Mouse (Mus musculus) G1E-ER4 (cell line): ENCODE results near the gene Fam49a. TPM values are rescaled to one million over a fixed set of nuclear protein-coding genes. Genes with fewer than 3 reads are reported as not detected.

Experiments
- GATA1 ChIP-seq: IDR thresholded peaks from one replicate; pipeline ENCODE4 v1.8.0; 2012; ENCODE audit warnings: low read length, inconsistent platforms
- polyA plus RNA-seq: library from polyadenylated mRNA; stranded (reverse); fragments of >175 nt; gene quantifications from 2 replicates; pipeline ENCODE4 v1.2.3, GENCODE M21; 2012

Fam49a gene
- polyA plus RNA-seq, 1 experiment = not detected

DNA sequence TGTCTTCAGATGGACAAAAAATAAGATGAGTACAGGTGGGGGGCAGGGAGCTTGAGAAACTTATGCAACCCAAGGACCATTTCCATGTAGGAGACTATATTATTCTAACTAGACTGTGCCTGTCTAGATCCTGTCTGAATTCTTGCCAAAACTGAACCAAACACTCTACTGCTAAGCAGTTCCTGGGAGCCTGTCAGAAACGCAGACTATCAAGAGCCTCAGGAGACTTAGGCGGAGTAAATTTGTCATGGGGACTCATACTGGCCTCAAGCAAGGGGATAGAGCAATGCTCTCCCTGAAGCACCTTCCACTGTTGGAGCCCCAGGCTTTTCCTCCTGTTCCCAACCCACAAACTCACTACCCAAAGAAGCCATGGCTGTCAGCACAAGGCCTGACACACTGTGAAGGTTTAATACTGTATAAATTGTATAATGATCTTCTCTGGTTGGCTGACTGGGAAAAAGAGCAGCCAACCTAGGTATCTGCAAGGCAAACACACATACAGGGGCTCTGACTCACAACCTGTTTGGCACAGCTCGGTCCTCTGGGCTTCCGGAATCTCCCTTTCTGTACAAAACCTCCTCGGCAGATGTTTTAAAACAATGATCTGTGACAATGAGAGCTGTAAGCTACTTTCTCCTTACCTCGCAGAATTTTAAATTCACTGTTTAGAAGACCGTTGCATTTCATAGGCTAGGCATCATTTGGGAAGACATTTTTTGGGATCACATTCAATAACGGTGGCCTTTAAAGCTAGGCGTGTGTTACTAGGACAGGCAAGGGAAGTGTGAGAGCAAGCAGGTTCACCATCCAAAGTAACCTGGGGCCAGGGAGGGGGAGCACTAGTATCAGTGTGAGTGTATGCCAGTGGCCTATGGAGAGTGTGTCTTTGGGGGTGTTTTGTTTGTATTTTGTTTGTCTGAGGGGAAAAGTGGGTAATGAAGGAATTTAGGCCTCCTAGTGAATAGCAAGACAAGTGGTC, 669 bp upstream of the Fam49a start:
- no peak for TF ChIP-seq GATA1

DNA sequence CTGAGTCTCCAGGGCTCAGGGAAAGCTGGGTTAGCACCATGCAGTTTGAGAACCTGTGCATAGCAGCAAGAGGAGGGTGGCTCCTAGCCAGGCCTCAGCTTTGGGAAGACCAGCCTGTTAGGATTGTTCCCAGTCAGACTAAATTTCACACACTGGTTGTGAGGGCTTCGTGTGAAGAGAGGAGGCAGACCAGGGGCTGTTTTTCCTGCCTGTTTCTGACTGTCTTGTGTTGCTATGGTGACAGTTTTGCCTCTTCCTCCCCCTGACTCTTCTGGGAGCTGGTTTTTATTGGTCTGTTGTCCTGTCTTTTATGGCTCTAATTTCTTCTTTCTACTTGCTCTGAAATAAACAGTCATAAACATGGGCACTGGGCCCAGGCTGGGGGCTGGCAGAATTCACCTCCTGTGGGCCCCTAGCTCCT, 1.4 kb downstream of the Fam49a start:
- no peak for TF ChIP-seq GATA1

DNA sequence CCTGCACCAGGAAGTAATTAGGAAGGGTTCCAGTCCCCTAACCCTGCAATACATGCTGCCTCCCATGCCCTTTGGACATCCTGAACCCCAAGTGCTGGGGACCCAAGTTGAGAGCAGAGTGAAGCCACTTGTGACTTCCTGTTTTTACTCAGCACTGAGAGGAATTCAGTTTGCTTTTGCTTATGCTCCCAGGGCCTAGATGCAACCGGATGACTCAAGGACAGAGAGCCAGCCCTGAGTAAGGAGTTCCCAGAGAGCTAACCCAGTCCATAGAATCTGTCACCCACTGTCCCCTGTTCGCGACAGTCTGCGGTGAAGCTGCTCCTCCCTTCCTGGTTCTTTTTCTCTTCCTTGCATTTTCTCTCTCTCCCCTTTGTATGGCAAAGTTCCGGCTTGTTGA, 2.2 kb downstream of the Fam49a start:
- no peak for TF ChIP-seq GATA1

DNA sequence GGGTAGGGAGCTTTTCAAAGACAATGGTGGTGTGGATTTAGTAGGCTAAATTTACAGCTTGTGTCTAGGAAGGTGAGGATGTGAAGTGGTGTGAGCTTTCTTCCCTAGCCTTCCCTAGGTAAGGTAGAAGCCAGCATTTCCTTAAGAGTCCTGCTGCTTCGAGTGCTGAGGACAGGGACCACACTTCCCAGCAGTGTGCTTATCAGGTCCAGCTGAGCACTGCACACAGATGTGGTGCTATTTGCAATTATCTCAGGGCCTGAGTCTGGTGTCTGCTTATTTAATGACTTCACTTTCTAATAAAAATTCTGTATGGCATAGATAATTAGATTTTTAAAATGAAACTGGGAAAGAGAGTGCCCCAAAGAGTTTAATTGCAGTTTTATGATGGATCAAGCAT, 4.6 kb downstream of the Fam49a start:
- TF ChIP-seq GATA1 = no peak

DNA sequence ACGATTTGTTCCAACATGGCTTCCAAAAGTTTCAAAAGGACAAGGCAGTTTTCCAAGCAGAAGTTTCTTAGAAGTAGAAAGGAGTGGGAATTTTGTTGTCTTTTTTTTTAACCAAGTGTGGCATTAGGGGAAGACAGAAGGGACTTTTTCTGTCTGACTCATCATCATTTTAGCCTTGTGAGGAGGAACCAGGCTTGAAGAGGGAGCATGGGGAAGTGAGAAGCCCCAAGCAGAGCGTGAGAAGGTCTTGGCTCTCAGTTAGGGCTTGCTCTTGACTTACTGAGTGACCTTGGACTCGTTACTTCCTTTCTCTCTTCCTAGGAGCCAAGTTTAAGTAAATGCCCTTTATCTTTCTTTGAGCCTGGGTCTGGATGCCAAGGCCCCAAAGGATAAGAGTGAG, 8.6 kb downstream of the Fam49a start:
- no peak for TF ChIP-seq GATA1

DNA sequence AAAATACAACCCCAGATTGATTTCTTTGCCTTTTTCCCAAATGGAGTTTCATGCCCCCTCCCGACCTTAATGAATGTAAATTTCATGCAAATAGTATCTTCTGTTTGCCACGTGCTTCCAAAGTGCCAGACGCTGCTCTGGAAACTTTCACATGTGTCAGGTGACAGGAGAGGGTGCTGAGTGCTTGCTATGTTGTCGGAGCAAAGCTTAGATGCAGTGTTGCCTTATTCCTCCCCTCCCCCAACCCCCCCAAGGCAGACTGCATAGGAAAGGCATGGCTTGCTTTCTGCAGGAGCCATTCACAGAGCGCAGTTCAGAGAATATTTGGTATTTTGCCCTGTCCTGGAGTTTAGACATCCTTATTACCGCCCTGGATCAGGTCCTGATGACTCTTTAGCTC, 12.2 kb downstream of the Fam49a start:
- no peak for TF ChIP-seq GATA1

DNA sequence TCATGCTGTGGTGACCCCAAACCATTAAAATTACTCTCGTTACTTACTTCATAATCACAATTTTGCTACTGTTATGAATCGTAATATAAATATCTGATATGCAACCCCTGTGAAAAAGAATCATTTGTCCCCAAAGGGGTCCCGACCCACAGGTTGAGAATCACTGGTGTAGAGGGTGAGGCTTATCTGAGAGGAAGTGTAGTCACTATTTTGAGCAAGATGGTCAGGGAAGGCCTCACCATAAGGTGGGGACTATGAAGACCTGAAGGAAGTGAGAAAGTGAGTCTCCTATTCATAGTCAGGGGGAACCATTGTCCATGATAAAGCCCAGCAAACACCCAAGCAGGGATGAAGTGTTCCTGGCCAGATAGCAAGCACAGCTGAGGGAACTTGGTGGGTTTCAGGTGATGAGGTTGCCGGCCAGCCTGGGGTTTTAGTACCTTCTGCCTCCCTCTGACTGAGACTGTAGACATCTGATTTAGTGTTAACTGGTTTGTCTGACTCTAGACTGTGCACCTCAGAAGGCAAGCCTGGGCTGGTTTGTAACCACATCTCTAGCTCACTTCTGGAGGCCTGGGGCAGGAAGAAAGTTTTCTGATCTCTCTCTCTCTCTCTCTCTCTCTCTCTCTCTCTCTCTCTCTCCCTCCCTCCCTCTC, 13.3 kb downstream of the Fam49a start:
- no peak for TF ChIP-seq GATA1

DNA sequence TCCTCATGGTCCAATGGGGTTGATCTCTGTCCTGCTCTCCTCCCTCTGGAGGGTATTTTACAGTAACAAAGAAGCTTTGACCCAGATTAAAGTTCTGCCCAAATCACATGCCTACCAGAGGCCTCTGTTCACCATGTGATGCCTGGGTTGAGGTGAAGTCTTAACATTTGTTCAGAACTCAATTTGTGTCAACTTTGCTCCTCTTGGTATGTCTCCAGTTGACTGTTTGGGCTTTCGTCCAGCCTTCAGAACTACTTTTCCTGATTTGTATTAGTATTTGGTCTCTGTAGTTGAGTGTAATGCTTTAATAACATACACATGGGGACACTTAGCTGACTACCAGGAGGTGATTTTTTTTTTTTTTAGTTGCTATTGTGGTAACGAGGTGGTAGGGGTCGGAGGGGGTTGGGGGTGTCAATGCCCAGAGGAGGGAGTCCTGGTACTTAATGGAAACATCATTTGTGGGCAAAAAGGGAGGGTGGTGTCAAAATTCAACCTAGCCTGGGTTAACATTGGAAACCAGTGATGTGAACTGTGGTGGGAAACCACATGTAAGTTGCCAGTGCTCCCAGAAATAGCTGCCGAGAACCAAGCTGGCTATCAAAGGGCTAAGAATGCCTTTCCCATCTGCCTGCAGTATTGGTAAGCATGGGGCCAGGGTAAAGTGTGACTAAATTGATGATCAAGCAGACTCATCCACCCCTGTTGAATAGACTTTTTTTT, 16.0 kb downstream of the Fam49a start:
- TF ChIP-seq GATA1 = no peak

DNA sequence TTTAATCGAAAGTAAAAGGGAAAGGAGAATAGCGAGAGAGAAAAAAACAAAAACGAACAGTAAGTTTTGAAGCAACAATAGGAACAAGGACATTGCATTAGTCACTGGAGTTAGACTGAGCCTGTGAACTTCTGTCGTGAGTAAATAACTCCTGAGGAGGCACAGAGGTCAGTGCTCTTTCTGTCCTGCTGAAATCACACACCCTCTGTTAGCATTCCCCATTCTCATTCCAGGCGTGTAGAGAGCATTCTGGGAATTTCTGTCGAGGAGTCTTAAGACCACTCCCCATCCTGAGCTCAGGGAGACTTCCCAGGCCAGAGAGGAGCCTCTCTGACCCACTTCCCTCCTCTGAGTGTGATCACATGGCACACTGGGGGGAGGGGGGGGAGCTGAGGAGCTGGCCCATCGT, 16.5 kb downstream of the Fam49a start:
- TF ChIP-seq GATA1 = no peak

DNA sequence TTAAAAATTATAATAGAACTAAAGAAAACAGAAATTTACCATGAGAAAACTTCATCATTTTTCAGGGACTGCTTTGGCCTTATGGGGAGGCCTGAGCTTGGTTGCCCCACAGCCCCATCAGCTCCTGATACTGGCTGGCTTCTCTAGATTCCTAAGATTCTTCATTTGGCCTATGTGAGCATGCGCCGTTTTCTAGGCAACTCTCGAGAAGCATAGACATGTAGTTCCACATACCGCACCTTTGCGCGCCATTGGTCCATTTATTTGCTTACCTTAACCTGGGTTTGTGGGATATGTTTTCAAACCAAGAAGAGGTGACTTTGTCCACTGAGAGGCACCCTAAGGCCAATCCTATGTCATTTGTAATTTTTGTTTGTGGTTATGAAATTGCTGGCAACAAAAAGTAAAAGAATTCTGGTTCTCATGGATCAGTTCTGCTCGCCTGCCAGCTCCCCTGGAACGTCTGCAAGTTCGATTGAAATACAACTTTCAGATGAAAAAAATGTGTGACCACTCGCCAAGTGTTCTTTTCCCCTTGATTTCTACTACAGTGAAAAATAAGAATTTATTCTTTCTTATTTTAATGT, 21.9 kb downstream of the Fam49a start:
- no peak for TF ChIP-seq GATA1

DNA sequence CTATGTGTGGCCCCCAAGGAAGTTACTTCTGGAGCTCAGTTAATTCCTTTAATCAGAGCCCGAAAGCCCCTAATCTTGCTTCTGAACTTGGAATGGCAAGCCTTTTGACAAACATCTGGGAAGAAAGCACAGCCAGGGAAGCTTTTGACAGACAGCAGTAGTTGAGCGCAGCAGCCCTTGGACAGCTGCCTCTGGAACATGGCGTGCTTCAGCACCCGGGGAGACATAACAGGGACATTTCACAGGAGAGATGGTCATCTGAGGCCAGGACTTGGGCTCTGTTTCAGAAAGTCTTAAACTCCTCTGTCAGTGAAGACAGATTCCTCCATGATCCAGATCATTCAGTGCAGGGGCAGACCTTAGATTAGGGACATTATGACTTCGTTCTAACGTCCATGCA, 22.6 kb downstream of the Fam49a start:
- TF ChIP-seq GATA1 = no peak

DNA sequence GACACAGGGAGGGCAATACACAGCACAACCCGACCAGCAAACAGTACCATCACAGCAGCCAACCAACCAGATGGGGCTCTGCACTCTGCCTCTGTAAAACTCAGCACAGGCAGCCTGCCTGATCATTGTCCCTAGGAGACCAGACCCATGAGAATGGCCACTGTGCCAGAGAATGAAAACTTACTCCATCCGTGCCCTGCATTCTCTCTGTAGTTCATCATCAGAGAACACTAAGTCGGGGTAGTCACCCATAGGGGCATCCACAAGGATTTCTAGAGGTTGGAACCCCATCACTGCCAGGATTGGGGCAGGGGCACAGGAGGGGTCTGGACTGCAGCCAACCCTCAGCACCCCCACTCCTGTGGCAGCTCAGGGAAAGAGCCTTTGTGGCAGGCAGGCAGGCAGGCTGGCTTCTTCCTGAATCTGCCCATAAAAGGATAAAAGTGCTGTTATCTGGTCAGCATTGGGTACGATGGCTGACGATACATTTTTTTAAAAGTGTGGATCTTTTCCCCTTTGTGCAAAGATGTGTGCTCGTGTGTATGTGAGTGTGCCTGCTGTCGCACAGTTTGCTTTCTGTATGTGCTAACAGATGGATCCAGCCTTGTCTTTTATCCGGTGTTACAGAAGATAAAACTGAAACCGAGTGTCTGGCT, 25.3 kb downstream of the Fam49a start:
- no peak for TF ChIP-seq GATA1

DNA sequence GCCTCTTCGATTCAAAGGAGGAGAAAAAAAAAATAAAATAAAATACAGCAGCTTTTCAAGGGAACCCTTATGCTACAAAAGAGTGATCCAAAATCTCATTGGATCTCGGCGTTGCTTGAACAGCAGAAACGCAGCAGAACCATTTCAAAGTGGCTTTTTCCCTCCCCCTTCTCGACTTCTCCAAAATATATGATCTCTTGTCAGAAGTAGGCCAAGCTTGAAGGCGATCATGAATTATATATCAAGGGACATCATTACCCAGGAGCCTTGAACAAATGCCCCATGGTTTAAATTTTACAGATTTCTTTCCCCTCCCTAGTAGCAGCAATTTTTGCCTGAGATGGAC, 25.8 kb downstream of the Fam49a start:
- TF ChIP-seq GATA1 = no peak

DNA sequence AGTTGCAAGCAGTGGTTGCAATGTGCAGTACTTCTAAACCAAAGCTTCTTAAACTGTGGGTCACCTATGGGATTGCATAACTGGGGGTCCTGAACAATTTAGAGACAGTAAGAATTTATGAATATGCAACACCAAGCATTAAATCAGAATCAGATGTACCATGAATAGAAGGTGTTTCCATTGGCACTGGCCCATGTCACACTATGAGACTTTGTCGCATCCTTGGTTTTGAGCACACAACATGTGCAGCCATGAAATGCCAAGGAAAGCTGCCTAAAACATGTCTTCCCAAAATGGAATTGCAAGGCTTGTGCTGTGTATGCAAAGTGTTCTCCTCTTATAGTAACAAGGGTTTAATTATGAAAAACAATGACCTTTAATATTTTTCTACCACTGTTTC, 26.6 kb downstream of the Fam49a start:
- no peak for TF ChIP-seq GATA1

DNA sequence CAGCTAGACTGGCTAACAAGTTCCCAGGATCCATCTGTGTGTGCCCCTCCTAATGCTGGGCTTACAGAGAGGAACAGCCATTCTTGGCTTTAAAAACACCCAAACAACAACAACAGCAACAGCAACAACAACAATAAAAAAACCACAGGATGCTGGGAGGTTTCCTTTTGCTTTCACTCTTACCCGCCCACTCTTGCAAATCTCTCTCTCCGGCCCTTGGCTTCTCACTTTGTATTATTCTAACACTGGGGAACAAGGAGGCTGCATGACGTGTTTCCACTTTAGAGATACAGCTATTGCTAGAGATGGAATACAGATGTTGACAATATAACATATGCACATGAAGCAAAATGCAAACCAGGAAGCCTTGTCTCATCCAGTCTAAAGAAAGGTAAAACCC, 27.7 kb downstream of the Fam49a start:
- no peak for TF ChIP-seq GATA1

DNA sequence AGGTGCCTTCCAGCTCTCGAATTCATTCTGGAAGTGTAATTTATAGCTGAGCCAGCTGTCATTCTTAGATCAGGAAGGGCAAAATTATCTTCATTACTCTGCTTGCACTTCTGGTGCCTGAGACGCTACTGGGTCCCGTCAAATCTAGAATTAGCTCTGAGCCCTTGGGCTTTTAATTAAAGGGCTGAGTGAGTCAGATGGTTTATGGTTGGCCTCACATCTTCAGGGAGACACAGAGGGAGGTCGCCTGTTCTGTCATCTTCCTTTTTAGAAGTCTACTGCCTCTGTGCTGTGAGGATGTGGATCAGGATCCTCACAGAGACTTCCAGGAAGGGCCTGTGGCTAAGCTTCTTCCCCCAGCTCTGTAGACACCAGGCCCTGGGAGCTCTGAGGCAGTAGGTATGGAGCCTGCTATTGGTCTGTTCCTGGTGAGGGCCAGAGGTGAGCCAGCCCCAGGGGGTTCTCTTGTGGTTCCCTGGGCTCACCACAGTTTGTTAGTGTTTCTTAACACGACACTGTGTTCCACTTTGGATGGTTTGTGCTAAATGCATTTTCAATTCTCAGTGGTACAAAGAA, 30.2 kb downstream of the Fam49a start:
- TF ChIP-seq GATA1 = no peak
